Mouse (Mus musculus) lung, embryonic 16.5 days (tissue): ENCODE measurements around the gene Pqbp1. TPM values are rescaled to one million over a fixed set of nuclear protein-coding genes. Genes with fewer than 3 reads are reported as not detected.
A peak's percentile ranks its signal among the peaks of the same experiment; 100 is the strongest.

Experiments
- ATAC-seq: fragments of 200-750 bp; cut with Nextera tagmentation; 2 replicates; pipeline ENCODE4 v1.8.0; 2017; ENCODE audit warnings: low read depth, mild to moderate bottlenecking, moderate library complexity
- H3K27ac ChIP-seq: fragments of 300-500 bp; sonication (generic); 2 replicates; pipeline ENCODE4 v1.5.1; 2014; ENCODE audit warnings: mild to moderate bottlenecking, control low read depth, low read length
- H3K27me3 ChIP-seq: fragments of 300-500 bp; sonication (generic); 2 replicates; pipeline ENCODE4 v1.6.1; 2014; ENCODE audit warnings: low read depth, low read length, mixed read lengths; ENCODE audit not compliant: control insufficient read depth, insufficient read depth
- H3K36me3 ChIP-seq: fragments of 300-500 bp; sonication (generic); 2 replicates; pipeline ENCODE4 v1.6.1; 2014; ENCODE audit warnings: low read length; ENCODE audit not compliant: control insufficient read depth, insufficient read depth
- H3K4me1 ChIP-seq: fragments of 300-500 bp; sonication (generic); replicated peaks from 2 replicates; pipeline ENCODE4 v1.6.1; 2014; ENCODE audit warnings: low read length, mixed read lengths; ENCODE audit not compliant: control insufficient read depth, insufficient read depth
- H3K4me2 ChIP-seq: fragments of 300-500 bp; sonication (generic); 2 replicates; pipeline ENCODE4 v1.6.1; 2014; ENCODE audit warnings: low read depth, low read length, control low read depth
- H3K4me3 ChIP-seq: fragments of 300-500 bp; sonication (generic); 2 replicates; pipeline ENCODE4 v1.5.1; 2014; ENCODE audit warnings: mild to moderate bottlenecking, low read length, control low read depth
- H3K9ac ChIP-seq: fragments of 300-500 bp; sonication (generic); 2 replicates; pipeline ENCODE4 v1.6.1; 2014; ENCODE audit warnings: low read length, control low read depth
- H3K9me3 ChIP-seq: fragments of 300-500 bp; sonication (generic); 2 replicates; pipeline ENCODE4 v1.6.1; 2016; ENCODE audit warnings: low read length; ENCODE audit not compliant: control insufficient read depth
- WGBS: fragments of 180-500 bp; shearing (Covaris S2); extraction: QIAGEN DNeasy Blood & Tissue Kit; methylation state at CpG from one replicate; pipeline ENCODE4 v1.1.7; 2014; 5-methylcytosine and 5-hydroxymethylcytosine counted together
- polyA plus RNA-seq: library from polyadenylated mRNA; unstranded; fragments of >200 nt; fragmentation: Nextera tagmentation; extraction: Ambion mirVana; gene quantifications from 2 replicates; pipeline ENCODE4 v1.2.1, GENCODE M21; 2015

Pqbp1 gene
- polyA plus RNA-seq, 1 experiment from 2014 or later, result 119 TPM

DNA sequence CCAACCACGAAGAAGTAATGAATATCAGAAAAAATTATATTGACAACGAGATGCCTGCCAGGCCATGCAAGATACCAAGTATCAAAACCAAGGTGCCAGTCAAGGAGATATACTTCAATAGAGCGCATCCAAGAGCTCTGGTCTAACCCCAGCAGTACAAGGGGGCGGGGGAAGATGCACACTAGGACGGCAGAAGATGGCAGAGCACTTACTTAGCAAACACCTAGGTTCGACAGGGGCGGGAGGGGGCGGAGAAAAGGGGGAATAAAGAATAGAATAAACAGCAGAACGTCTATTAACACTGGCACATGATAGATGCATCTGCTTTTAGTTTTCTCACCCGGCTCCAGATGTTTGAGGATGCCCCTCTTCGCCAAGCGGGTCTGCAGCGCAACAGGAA lies 858 bp downstream of the Pqbp1 start:
- peak overlapping the region; percentile 48 for H3K9ac ChIP-seq
- H3K36me3 ChIP-seq, result 0 out of 2 replicates have a peak, but pooled peaks cover 4% of the 10 kb centered on the region
- H3K27me3 ChIP-seq, result no peaks in the 10 kb centered on the region
- peaks cover 7% of the 10 kb centered on the region; the same call in 1 of the 2 replicates for H3K4me1 ChIP-seq
- H3K4me3 ChIP-seq, result peak overlapping the region; percentile 68
- H3K27ac ChIP-seq, result 0 out of 2 replicates have a peak overlapping the region, but pooled peaks have one; percentile 17
- peak overlapping the region; percentile 64 for H3K4me2 ChIP-seq
- no peaks in the 10 kb centered on the region for H3K9me3 ChIP-seq
- WGBS, result 28% methylated on average over 13 of the region's 13 CpGs
- ATAC-seq, result no peak

DNA sequence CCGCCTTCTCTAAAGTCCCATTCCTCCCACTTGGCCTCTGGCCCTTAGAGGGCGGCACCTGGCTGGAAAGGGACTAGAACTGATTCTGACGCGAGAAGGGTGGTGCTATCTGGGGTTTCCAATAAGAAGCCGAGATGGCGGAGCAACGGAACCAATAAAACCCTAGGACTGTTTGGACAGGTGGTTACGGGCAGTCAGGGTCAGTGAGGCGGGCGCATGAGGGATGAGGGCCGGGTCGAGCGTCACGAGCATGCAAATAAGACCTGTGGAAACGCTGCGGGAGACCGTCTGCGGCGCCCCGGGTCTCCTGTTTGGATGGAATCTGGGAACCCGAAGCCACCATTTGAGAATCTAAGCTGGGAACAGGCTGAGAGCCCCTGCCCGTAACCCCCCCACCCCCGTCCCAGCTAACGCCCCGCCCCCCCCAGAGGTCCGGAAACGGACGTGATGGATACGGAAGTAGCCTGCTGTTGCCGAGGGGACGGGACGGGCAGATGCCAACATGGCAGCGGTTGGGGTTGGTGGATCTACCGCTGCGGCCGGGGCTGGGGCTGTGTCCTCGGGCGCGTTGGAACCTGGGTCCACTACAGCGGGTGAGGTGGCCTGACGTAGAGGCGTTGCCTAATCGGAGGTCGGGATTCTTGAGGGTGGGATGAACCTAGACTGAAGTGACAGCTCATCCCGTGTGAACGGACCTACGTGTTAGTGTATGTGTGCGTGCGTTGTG lies 15.1 kb downstream of the Pqbp1 start, which contains the start of gene Slc35a2:
Gene Slc35a2 (plus strand): TSS at position 188 of the 727 bp plus-strand sequence.
- H3K9ac ChIP-seq, result peak within 1 kb of the TSS; percentile 55
- H3K27me3 ChIP-seq, result no peaks in the 10 kb centered on the region
- peak; percentile 95 for ATAC-seq
- H3K9me3 ChIP-seq, result no peaks in the 10 kb centered on the region
- H3K4me1 ChIP-seq, result no peaks in the 10 kb centered on the region
- H3K27ac ChIP-seq, result peak within 1 kb of the TSS; percentile 76
- H3K36me3 ChIP-seq, result no peaks in the 10 kb centered on the region; the same call in 1 of the 2 replicates
- WGBS, result 17% methylated on average over 47 of the region's 49 CpGs
- H3K4me3 ChIP-seq, result peak within 1 kb of the TSS; percentile 68
- peak within 1 kb of the TSS; percentile 44 for H3K4me2 ChIP-seq

DNA sequence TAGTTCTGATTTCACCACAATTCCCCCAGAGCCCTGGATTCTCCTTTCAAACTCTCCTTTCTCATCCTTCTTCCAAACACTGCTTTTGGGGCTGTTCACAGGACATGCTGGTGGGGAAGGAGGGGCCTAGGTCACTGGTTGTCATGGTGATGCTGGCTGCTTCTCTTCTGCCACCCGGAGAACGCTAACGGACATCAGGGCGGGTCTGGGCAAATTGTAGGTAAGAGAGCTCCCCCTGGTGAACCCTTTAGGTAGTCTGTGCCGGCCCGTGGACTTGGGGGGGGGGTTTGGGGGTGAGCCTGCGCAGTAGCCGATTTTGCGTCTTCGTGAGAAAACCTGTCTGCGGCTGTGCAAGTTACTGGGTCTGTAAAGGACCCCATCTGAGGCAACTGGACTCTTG lies 19.2 kb downstream of the Pqbp1 start:
- ATAC-seq, result peak; percentile 23; the same call in 1 of the 2 replicates
- 15% methylated on average over 11 of the region's 11 CpGs for WGBS
- Histone ChIP-seq H3K4me2 (peak overlapping the region; percentile 39), H3K4me1 (no peaks in the 10 kb centered on the region), H3K9ac (no peak overlapping the region), H3K27ac (no peak overlapping the region), H3K36me3 (no peaks in the 10 kb centered on the region), H3K27me3 (no peaks in the 10 kb centered on the region), H3K4me3 (no peak overlapping the region), H3K9me3 (no peaks in the 10 kb centered on the region)

DNA sequence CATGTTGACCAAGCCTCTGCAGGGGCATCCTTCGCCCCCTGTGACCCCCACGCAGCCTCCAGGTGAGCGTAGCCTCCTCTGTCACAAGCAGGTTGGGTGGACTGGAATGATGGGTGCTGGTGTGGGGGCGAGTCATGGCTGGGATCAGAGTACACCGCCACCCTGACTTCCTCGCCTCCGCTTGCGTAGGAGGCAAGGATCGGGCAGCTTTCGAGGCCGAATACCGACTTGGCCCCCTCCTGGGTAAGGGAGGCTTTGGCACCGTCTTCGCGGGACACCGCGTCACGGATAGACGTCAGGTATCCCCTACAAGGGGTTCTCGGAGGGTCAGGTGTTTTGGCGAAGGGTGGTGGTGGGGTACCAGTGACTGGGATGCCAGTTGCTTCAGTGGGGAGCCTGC lies 20.6 kb downstream of the Pqbp1 start:
- Histone ChIP-seq H3K4me1 (no peaks in the 10 kb centered on the region), H3K36me3 (no peaks in the 10 kb centered on the region), H3K9ac (peak overlapping the region; percentile 66), H3K4me2 (peak overlapping the region; percentile 83), H3K4me3 (peak overlapping the region; percentile 55), H3K9me3 (no peaks in the 10 kb centered on the region), H3K27ac (no peak overlapping the region), H3K27me3 (no peaks in the 10 kb centered on the region)
- WGBS, result 6% methylated on average over 21 of the region's 21 CpGs
- peak; percentile 24 for ATAC-seq

DNA sequence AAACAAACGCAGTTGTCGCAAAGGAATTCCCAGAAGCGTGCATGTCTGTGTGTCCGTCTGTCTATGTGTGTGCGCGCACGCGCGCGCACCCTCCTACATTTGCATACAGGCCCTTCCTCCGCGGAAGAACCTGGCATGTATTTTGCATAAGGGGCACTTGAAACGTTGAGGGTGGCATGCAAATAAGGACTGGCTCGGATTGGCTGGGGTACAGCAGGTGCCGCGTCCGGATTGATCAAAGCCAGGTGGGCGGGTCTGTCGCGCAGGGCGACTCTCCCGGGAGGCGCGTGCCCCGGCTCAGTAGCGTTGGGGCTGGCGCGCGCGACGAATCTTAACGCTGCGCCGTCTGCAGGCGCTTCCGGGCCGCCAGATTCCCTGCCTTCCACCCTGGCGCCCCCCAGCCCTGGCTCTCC lies 21.1 kb downstream of the Pqbp1 start, which contains the start of gene Pim2:
Gene Pim2 (plus strand): TSS at position 256 of the 413 bp plus-strand sequence.
- ATAC-seq, result peak; percentile 89
- peak within 1 kb of the TSS; percentile 83 for H3K4me2 ChIP-seq
- no peaks in the 10 kb centered on the region for H3K27me3 ChIP-seq
- H3K9ac ChIP-seq, result peak within 1 kb of the TSS; percentile 66
- no peaks in the 10 kb centered on the region for H3K36me3 ChIP-seq
- no peaks in the 10 kb centered on the region for H3K4me1 ChIP-seq
- H3K9me3 ChIP-seq, result no peaks in the 10 kb centered on the region
- peak within 1 kb of the TSS; percentile 55 for H3K4me3 ChIP-seq
- no peak within 1 kb of the TSS for H3K27ac ChIP-seq
- 12% methylated on average over 31 of the region's 38 CpGs for WGBS

DNA sequence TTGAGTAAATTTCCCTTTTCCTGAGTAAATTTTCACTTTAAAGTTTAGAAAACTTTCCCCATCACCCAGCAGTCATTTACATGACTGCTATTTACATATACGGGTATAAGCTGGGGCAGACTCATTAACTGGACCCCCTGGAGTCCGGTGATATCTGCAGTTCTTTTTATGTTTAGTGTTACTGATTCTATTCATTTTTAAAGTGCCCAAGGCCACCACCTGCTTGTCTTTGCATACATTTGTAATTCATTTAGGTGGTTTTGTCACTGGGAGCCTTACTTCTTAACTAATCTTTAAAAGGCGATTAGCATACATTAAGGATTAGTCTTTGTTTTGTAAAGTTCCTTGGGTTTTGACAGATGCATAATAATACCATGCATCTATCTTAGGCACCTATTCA lies 29.2 kb downstream of the Pqbp1 start:
- Histone ChIP-seq H3K4me2 (no peak overlapping the region), H3K9ac (no peak overlapping the region), H3K4me3 (no peak overlapping the region), H3K9me3 (no peaks in the 10 kb centered on the region), H3K4me1 (no peaks in the 10 kb centered on the region), H3K27ac (no peak overlapping the region), H3K27me3 (no peaks in the 10 kb centered on the region), H3K36me3 (0 out of 2 replicates have a peak, but pooled peaks cover 4% of the 10 kb centered on the region)
- no peak for ATAC-seq
- 57% methylated on average over 3 of the region's 3 CpGs for WGBS

DNA sequence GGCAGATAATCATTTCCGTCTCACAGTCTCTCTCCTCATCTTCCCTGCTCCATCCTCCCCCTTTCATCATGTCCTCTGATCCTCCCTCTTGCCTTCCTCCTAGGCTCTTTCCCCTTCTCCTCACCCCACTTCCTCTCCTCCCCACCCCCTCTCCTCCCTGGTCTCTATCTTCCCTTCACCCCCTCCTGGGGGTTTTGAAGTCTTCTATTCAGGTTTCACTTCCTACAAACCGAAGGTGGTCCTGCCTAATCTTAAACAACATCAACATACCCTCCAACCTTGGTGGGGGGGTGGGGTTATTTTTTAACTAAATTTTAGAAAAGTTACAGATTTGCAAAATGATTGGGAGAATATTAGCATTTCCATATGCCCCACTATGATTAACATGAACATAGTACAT lies 30.6 kb downstream of the Pqbp1 start:
- Histone ChIP-seq H3K4me3 (no peak overlapping the region), H3K36me3 (0 out of 2 replicates have a peak, but pooled peaks cover 4% of the 10 kb centered on the region), H3K9me3 (no peaks in the 10 kb centered on the region), H3K4me1 (no peaks in the 10 kb centered on the region), H3K27me3 (no peaks in the 10 kb centered on the region), H3K9ac (no peak overlapping the region), H3K4me2 (no peak overlapping the region), H3K27ac (no peak overlapping the region)
- ATAC-seq, result no peak
- WGBS, result 58% methylated on average over 2 of the region's 2 CpGs

DNA sequence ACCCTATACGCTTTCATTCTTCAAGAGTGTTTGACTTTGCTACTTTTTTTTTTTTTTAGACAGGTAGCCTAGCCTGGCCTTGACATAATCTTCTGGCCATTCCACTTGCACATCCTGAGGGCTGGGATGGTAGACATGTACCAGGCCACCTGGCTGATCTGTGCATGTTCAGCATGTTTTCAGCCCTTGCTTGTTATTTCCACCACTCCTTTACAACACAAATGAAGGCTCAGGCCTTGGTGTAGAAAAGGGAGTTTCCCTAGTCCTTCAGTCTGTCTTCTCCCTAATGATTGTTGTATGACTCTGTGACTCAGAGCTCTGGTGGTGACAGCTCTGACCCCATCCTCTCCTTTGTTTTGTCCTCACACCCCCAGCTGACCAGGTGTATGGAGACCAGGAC lies 31.9 kb downstream of the Pqbp1 start:
- ATAC-seq, result no peak
- Histone ChIP-seq H3K36me3 (0 out of 2 replicates have a peak, but pooled peaks cover 4% of the 10 kb centered on the region), H3K4me1 (no peaks in the 10 kb centered on the region), H3K27me3 (no peaks in the 10 kb centered on the region), H3K4me3 (no peak overlapping the region), H3K9ac (no peak overlapping the region), H3K9me3 (no peaks in the 10 kb centered on the region), H3K4me2 (no peak overlapping the region), H3K27ac (no peak overlapping the region)
- WGBS, result 83% methylated on average over 1 of the region's 1 CpGs

DNA sequence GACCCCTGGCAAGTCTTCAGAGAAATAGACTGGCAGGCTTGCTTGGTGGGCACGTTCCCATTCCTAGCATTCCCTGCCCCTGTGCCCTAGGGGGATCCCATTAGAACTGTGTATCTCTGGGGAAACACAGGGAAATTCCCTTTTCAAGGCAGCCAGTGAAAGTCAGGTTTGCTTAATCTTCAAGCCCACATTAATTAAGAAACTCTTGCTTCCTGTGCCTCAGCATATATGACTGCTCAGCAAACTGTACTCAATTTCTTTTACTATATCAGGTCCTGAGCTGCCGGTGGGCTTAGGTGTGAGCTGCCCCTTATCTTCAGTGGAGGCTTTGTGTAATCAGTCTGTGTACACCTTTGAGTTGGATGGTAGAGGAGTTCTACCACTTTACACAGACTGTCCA lies 33.3 kb downstream of the Pqbp1 start:
- no peak overlapping the region for H3K9ac ChIP-seq
- 0 out of 2 replicates have a peak, but pooled peaks cover 4% of the 10 kb centered on the region for H3K36me3 ChIP-seq
- H3K27ac ChIP-seq, result no peak overlapping the region
- no peak for ATAC-seq
- no peaks in the 10 kb centered on the region for H3K4me1 ChIP-seq
- no peak overlapping the region for H3K4me3 ChIP-seq
- 39% methylated on average over 2 of the region's 2 CpGs for WGBS
- no peaks in the 10 kb centered on the region for H3K27me3 ChIP-seq
- H3K9me3 ChIP-seq, result no peaks in the 10 kb centered on the region
- no peak overlapping the region for H3K4me2 ChIP-seq
